Mouse (Mus musculus) lung, adult 2 months (tissue): ENCODE measurements around the gene Ddx23. TPM values are rescaled to one million over a fixed set of nuclear protein-coding genes. Genes with fewer than 3 reads are reported as not detected.

ENCODE experiments used
- DNase-seq: peaks from one replicate; pipeline ENCODE4 v3.0.0; 2022
- H3K4me1 ChIP-seq: fragments of 200-500 bp; 2 replicates; pipeline ENCODE4 v1.6.1; 2011; ENCODE audit warnings: low read length; ENCODE audit not compliant: control insufficient read depth, insufficient read depth
- H3K4me3 ChIP-seq: fragments of 200-500 bp; replicated peaks from 2 replicates; pipeline ENCODE3; 2011; ENCODE audit warnings: low read depth, mild to moderate bottlenecking, control low read depth, low read length; ENCODE audit errors: extremely low read depth
- CTCF ChIP-seq: fragments of 200-500 bp; IDR thresholded peaks from 2 replicates; pipeline ENCODE4 v1.5.1; 2011; ENCODE audit warnings: mild to moderate bottlenecking, low read length, control low read depth; ENCODE audit not compliant: insufficient read depth
- POLR2A ChIP-seq: fragments of 200-500 bp; IDR thresholded peaks from 2 replicates; pipeline ENCODE4 v1.6.1; 2011; ENCODE audit warnings: low read depth, mild to moderate bottlenecking, control low read depth, low read length, borderline replicate concordance; ENCODE audit errors: extremely low read depth
- WGBS: fragments of 180-500 bp; shearing (Covaris S2); methylation state at CpG from one replicate; pipeline ENCODE4 v1.1.7; 2018; 5-methylcytosine and 5-hydroxymethylcytosine counted together
- polyA plus RNA-seq: library from polyadenylated mRNA; depleted of rRNA; stranded (reverse); fragments of >200 nt; gene quantifications from 2 replicates; pipeline ENCODE4 v1.2.3, GENCODE M21; 2012; rRNA removed

The Ddx23 gene
- polyA plus RNA-seq: 28.4 and 38.9 TPM in 2 replicates

GRCm38 (mm10) chr15:98662567-98663545, at the start of gene Ddx23:
Gene Ddx23 (minus strand): TSS chr15:98662894.
- 3% methylated on average over 48 of the region's 48 CpGs for WGBS
- Histone ChIP-seq H3K4me3 (peak within 1 kb of the TSS; percentile 55), H3K4me1 (no peaks in the 10 kb centered on the region)
- TF ChIP-seq POLR2A (peak; percentile 86; the same call in 1 of the 2 replicates), CTCF (no peak)
- DNase-seq: peak; percentile 93

- Histone ChIP-seq H3K4me3 (no peak overlapping the region), H3K4me1 (0 out of 2 replicates have a peak, but pooled peaks cover 2% of the 10 kb centered on the region)
- WGBS: 13% methylated on average over 9 of the region's 9 CpGs
- DNase-seq: peak; percentile 71
- TF ChIP-seq CTCF (peak; percentile 71), POLR2A (no peak)
Measured at GRCm38 (mm10) chr15:98710442-98710841, 47.7 kb upstream of the Ddx23 start.

- WGBS: 17% methylated on average over 16 of the region's 16 CpGs
- Histone ChIP-seq H3K4me1 (no peaks in the 10 kb centered on the region), H3K4me3 (peak within 1 kb of the TSS; percentile 8)
- TF ChIP-seq CTCF (peak; percentile 74), POLR2A (peak; percentile 52; the same call in 1 of the 2 replicates)
- DNase-seq: peak; percentile 71
Measured at GRCm38 (mm10) chr15:98707766-98708372, 45.2 kb upstream of the Ddx23 start, which contains the start of gene Ccdc65. Gene Ccdc65 (plus strand): TSS chr15:98708207.

GRCm38 (mm10) chr15:98704312-98704711, 41.6 kb upstream of the Ddx23 start:
- TF ChIP-seq CTCF (no peak), POLR2A (no peak)
- DNase-seq: no peak
- 60% methylated on average over 9 of the region's 9 CpGs for WGBS
- Histone ChIP-seq H3K4me3 (no peak overlapping the region), H3K4me1 (no peaks in the 10 kb centered on the region)

- DNase-seq: peak; percentile 87
Measured at GRCm38 (mm10) chr15:98699190-98700105, 36.8 kb upstream of the Ddx23 start.

GRCm38 (mm10) chr15:98696216-98696615, 33.5 kb upstream of the Ddx23 start:
- WGBS: 50% methylated on average over 8 of the region's 8 CpGs
- peaks cover 4% of the 10 kb centered on the region; the same call in 1 of the 2 replicates for H3K4me1 ChIP-seq
- H3K4me3 ChIP-seq: no peak overlapping the region
- no peak for TF ChIP-seq CTCF
- TF ChIP-seq POLR2A: no peak
- DNase-seq: no peak

More at GRCm38 (mm10) chr15:98699190-98700105, 36.8 kb upstream of the Ddx23 start:
- WGBS: 5% methylated on average over 40 of the region's 40 CpGs
- no peak for TF ChIP-seq POLR2A
- peak; percentile 58 for TF ChIP-seq CTCF
- Histone ChIP-seq H3K4me1 (no peaks in the 10 kb centered on the region), H3K4me3 (no peak overlapping the region)

GRCm38 (mm10) chr15:98695726-98696125, 33.0 kb upstream of the Ddx23 start:
- Histone ChIP-seq H3K4me3 (no peak overlapping the region), H3K4me1 (peaks cover 4% of the 10 kb centered on the region; the same call in 1 of the 2 replicates)
- DNase-seq: no peak
- no peak for TF ChIP-seq POLR2A
- no peak for TF ChIP-seq CTCF
- 33% methylated on average over 9 of the region's 9 CpGs for whole genome bisulfite sequencing

GRCm38 (mm10) chr15:98692171-98692715, 29.5 kb upstream of the Ddx23 start:
- DNase-seq: peak; percentile 31
- 11% methylated on average over 11 of the region's 11 CpGs for WGBS

More at GRCm38 (mm10) chr15:98692171-98692715, 29.5 kb upstream of the Ddx23 start:
- TF ChIP-seq POLR2A: no peak
- TF ChIP-seq CTCF: no peak
- H3K4me3 ChIP-seq: no peak overlapping the region
- H3K4me1 ChIP-seq: peaks cover 4% of the 10 kb centered on the region; the same call in 1 of the 2 replicates
